ENCODE assay signal across 17 mouse cellular contexts in genomic region chr5:110384491-110384890, GRCm38 (mm10). TPM values are rescaled to one million over a fixed set of nuclear protein-coding genes. Genes with fewer than 3 reads are reported as not detected.
DNase-seq lines count a peak whose midpoint lies in the region; ATAC-seq and TF ChIP-seq lines count a peak whose summit lies in the region.
"Had no signal": no experiment of that assay in that cellular context is flagged by ENCODE, and none has a peak within 500 bp of the region (broad histone marks: within the 10 kb centered on the region; RNA-seq: fewer than 3 reads in every experiment).

No protein-coding gene starts in this region.

- peak overlapping the region; percentile 50; the same call in 1 of the 2 replicates for H3K4me2 ChIP-seq in hindbrain, embryonic 11.5 days (replicated peaks; ENCODE audit: low read depth, low read length)
- 0 out of 2 replicates have a peak overlapping the region, but pooled peaks have one; percentile 71 for H3K4me2 ChIP-seq in embryonic facial prominence, embryonic 13.5 days
- peak overlapping the region; percentile 60; the same call in 1 of the 2 replicates for H3K4me2 ChIP-seq in forebrain, postnatal 0 days (ENCODE audit: low read depth)
- peak overlapping the region; percentile 55 for H3K4me2 ChIP-seq in midbrain, embryonic 15.5 days
- H3K4me2 ChIP-seq: liver, embryonic 15.5 days had no signal

- no peak overlapping the region for H3K27ac ChIP-seq in hindbrain, embryonic 11.5 days (ENCODE audit: low read depth, low read length)
- no peak overlapping the region for H3K27ac ChIP-seq in hindbrain, embryonic 10.5 days
- H3K27ac ChIP-seq in embryonic facial prominence, embryonic 13.5 days, result no peak overlapping the region
- H3K27ac ChIP-seq in forebrain, postnatal 0 days (ENCODE audit: low read depth, low read length), result no peak overlapping the region
- H3K27ac ChIP-seq in midbrain, embryonic 15.5 days, result no peak overlapping the region
- H3K27ac ChIP-seq in heart, adult 2 months, result no peak overlapping the region
- H3K27ac ChIP-seq: heart, embryonic 13.5 days; liver, embryonic 15.5 days had no signal

- H3K36me3 ChIP-seq in hindbrain, embryonic 11.5 days (ENCODE audit: control insufficient read depth, insufficient read depth, low read length), result no peaks in the 10 kb centered on the region
- H3K36me3 ChIP-seq in hindbrain, embryonic 10.5 days, result peaks cover 19% of the 10 kb centered on the region
- H3K36me3 ChIP-seq in embryonic facial prominence, embryonic 13.5 days, result peaks cover 22% of the 10 kb centered on the region
- H3K36me3 ChIP-seq in forebrain, postnatal 0 days (ENCODE audit: insufficient read depth), result peaks cover 6% of the 10 kb centered on the region; the same call in 1 of the 2 replicates
- H3K36me3 ChIP-seq in midbrain, embryonic 15.5 days (replicated peaks), result no peaks in the 10 kb centered on the region; the same call in 1 of the 2 replicates
- H3K36me3 ChIP-seq in heart, adult 2 months (ENCODE audit: control insufficient read depth, insufficient read depth, low read length), result no peaks in the 10 kb centered on the region
- H3K36me3 ChIP-seq: liver, embryonic 15.5 days had no signal

- no peaks in the 10 kb centered on the region for H3K79me2 ChIP-seq in heart, adult 2 months (replicated peaks; ENCODE audit: control insufficient read depth, insufficient read depth, low read length)

- no peak for TF ChIP-seq POLR2A in heart, adult 2 months (IDR thresholded peaks at IDR 0.05; ENCODE audit: insufficient read depth, low read depth, low read length)

- H3K27me3 ChIP-seq in hindbrain, embryonic 11.5 days (ENCODE audit: control insufficient read depth, insufficient read depth, low read length), result peaks cover 5% of the 10 kb centered on the region; the same call in 1 of the 2 replicates
- H3K27me3 ChIP-seq in hindbrain, embryonic 10.5 days (ENCODE audit: insufficient read depth, poor library complexity, severe bottlenecking), result peaks cover 37% of the 10 kb centered on the region
- H3K27me3 ChIP-seq in embryonic facial prominence, embryonic 13.5 days, result no peaks in the 10 kb centered on the region
- no peaks in the 10 kb centered on the region for H3K27me3 ChIP-seq in forebrain, postnatal 0 days (ENCODE audit: insufficient read depth, low read length)
- no peaks in the 10 kb centered on the region; the same call in 1 of the 2 replicates for H3K27me3 ChIP-seq in midbrain, embryonic 15.5 days (replicated peaks)
- H3K27me3 ChIP-seq in heart, adult 2 months (ENCODE audit: control insufficient read depth, insufficient read depth, low read length), result no peaks in the 10 kb centered on the region

- DNase-seq in hindbrain, embryonic 11.5 days (ENCODE audit: low spot score), result no peak
- no peak for DNase-seq in hindbrain, embryonic 10.5 days (ENCODE audit: low spot score)
- DNase-seq in forebrain, postnatal 0 days, result no peak
- no peak for DNase-seq in spleen, postnatal 36 days (ENCODE audit: low spot score in 2 of 2)
- DNase-seq in frontal cortex, postnatal 36 days (ENCODE audit: low spot score in 2 of 2), result no peak
- no peak for DNase-seq in heart, adult 2 months
- DNase-seq: kidney, adult 9 months; thymus, adult 18-20 months had no signal

- 81% methylated on average over 6 of the region's 6 CpGs for WGBS in hindbrain, embryonic 11.5 days
- WGBS in hindbrain, embryonic 10.5 days, result 75% methylated on average over 6 of the region's 6 CpGs
- 77% methylated on average over 6 of the region's 6 CpGs for WGBS in embryonic facial prominence, embryonic 13.5 days
- WGBS in forebrain, postnatal 0 days, result 60% methylated on average over 6 of the region's 6 CpGs
- 65% methylated on average over 6 of the region's 6 CpGs for WGBS in midbrain, embryonic 15.5 days
- 73% methylated on average over 6 of the region's 6 CpGs for WGBS in heart, adult 2 months

- H3K4me1 ChIP-seq in hindbrain, embryonic 11.5 days (replicated peaks; ENCODE audit: control insufficient read depth, insufficient read depth, low read length), result peaks cover 4% of the 10 kb centered on the region; the same call in 1 of the 2 replicates
- peaks cover 39% of the 10 kb centered on the region for H3K4me1 ChIP-seq in hindbrain, embryonic 10.5 days (replicated peaks)
- peaks cover 28% of the 10 kb centered on the region for H3K4me1 ChIP-seq in embryonic facial prominence, embryonic 13.5 days
- H3K4me1 ChIP-seq in forebrain, postnatal 0 days (ENCODE audit: insufficient read depth), result peaks cover 15% of the 10 kb centered on the region
- H3K4me1 ChIP-seq in midbrain, embryonic 15.5 days, result peaks cover 32% of the 10 kb centered on the region
- no peaks in the 10 kb centered on the region; the same call in 1 of the 2 replicates for H3K4me1 ChIP-seq in heart, adult 2 months (ENCODE audit: control insufficient read depth, insufficient read depth, low read length)

- no peak overlapping the region for H3K4me3 ChIP-seq in hindbrain, embryonic 11.5 days (ENCODE audit: low read depth, low read length)
- H3K4me3 ChIP-seq in hindbrain, embryonic 10.5 days, result no peak overlapping the region
- no peak overlapping the region for H3K4me3 ChIP-seq in embryonic facial prominence, embryonic 13.5 days
- H3K4me3 ChIP-seq in forebrain, postnatal 0 days (ENCODE audit: low read depth, low read length), result no peak overlapping the region
- H3K4me3 ChIP-seq in midbrain, embryonic 15.5 days, result 0 out of 2 replicates have a peak overlapping the region, but pooled peaks have one; percentile 80
- no peak overlapping the region for H3K4me3 ChIP-seq in heart, adult 2 months
- H3K4me3 ChIP-seq: heart, embryonic 13.5 days; liver, embryonic 15.5 days had no signal

- H3K9me3 ChIP-seq in hindbrain, embryonic 11.5 days (ENCODE audit: control insufficient read depth, low read length), result no peaks in the 10 kb centered on the region
- 0 out of 2 replicates have a peak, but pooled peaks cover 2% of the 10 kb centered on the region for H3K9me3 ChIP-seq in hindbrain, embryonic 10.5 days
- no peaks in the 10 kb centered on the region for H3K9me3 ChIP-seq in embryonic facial prominence, embryonic 13.5 days
- H3K9me3 ChIP-seq in forebrain, postnatal 0 days (ENCODE audit: low read length), result no peaks in the 10 kb centered on the region
- no peaks in the 10 kb centered on the region for H3K9me3 ChIP-seq in midbrain, embryonic 15.5 days
- H3K9me3 ChIP-seq: G1E; heart, embryonic 13.5 days; liver, embryonic 15.5 days had no signal

- ATAC-seq in hindbrain, embryonic 11.5 days (ENCODE audit: low FRiP score), result no peak
- no peak for ATAC-seq in embryonic facial prominence, embryonic 13.5 days (ENCODE audit: insufficient number of reproducible peaks, insufficient read depth, low FRiP score, low TSS enrichment, low read depth)
- no peak for ATAC-seq in forebrain, postnatal 0 days
- no peak for ATAC-seq in midbrain, embryonic 15.5 days (replicated peaks)

- H3K9ac ChIP-seq in hindbrain, embryonic 11.5 days (ENCODE audit: low read depth, low read length), result no peak overlapping the region
- no peak overlapping the region for H3K9ac ChIP-seq in embryonic facial prominence, embryonic 13.5 days
- no peak overlapping the region for H3K9ac ChIP-seq in forebrain, postnatal 0 days
- H3K9ac ChIP-seq in midbrain, embryonic 15.5 days, result no peak overlapping the region
- no peak overlapping the region for H3K9ac ChIP-seq in heart, adult 2 months (ENCODE audit: low read depth, low read length)
- H3K9ac ChIP-seq: heart, embryonic 13.5 days; liver, embryonic 15.5 days had no signal

- no peak for TF ChIP-seq CTCF in forebrain, postnatal 0 days (IDR thresholded peaks at IDR 0.05; ENCODE audit: low read depth)
- TF ChIP-seq CTCF in heart, adult 2 months (IDR thresholded peaks at IDR 0.05), result no peak

- intact Hi-C loops in heart, adult 2 months (cut with DNase I), result no loop called here

- no peak for TF ChIP-seq EP300 in heart, adult 2 months (IDR thresholded peaks at IDR 0.05; ENCODE audit: insufficient read depth, low read depth, low read length)

RNA-seq across cellular contexts. Expression of gene Lrcol1, which starts 40.0 kb away (rescaled TPM):
- polyA plus RNA-seq in hindbrain, embryonic 11.5 days (2014; fragmentation: Nextera tagmentation; extraction: Ambion mirVana), result not detected in 2 replicates
- not detected in 2 replicates for polyA plus RNA-seq in hindbrain, embryonic 10.5 days (2016; fragmentation: Nextera tagmentation; extraction: Ambion mirVana)
- not detected in 2 replicates for polyA plus RNA-seq in embryonic facial prominence, embryonic 13.5 days (2015; fragmentation: Nextera tagmentation; extraction: Ambion mirVana)
- total RNA-seq in forebrain, postnatal 0 days (2014; rRNA removed), result not detected in 2 replicates
- not detected in 2 replicates for polyA plus RNA-seq in forebrain, postnatal 0 days (2015; fragmentation: Nextera tagmentation; extraction: Ambion mirVana)
- not detected in 2 replicates for polyA plus RNA-seq in midbrain, embryonic 15.5 days (2015; fragmentation: Nextera tagmentation; extraction: Ambion mirVana)
- not detected for total RNA-seq in heart, adult 2 months (2021)
- not detected in 2 replicates for polyA plus RNA-seq in heart, adult 2 months (2012; rRNA removed)
- total RNA-seq: G1E; gastrocnemius, postnatal 4 days; left cerebral cortex, postnatal 25 days; monocyte, adult 5-6 weeks had no signal
- polyA plus RNA-seq: embryonic facial prominence, embryonic 14.5 days; G1E; heart, embryonic 13.5 days; liver, embryonic 15.5 days had no signal

RNA-seq across cellular contexts. Expression of gene P2rx2, which starts 41.5 kb away (rescaled TPM):
- 0.67 and 0.91 TPM in 2 replicates for polyA plus RNA-seq in hindbrain, embryonic 11.5 days (2014; fragmentation: Nextera tagmentation; extraction: Ambion mirVana)
- 0.57 and 0.92 TPM in 2 replicates for polyA plus RNA-seq in hindbrain, embryonic 10.5 days (2016; fragmentation: Nextera tagmentation; extraction: Ambion mirVana)
- polyA plus RNA-seq in embryonic facial prominence, embryonic 13.5 days (2015; fragmentation: Nextera tagmentation; extraction: Ambion mirVana), result 2.6 and 3.1 TPM in 2 replicates
- 7.9 and 10.3 TPM in 2 replicates for total RNA-seq in forebrain, postnatal 0 days (2014; rRNA removed)
- polyA plus RNA-seq in forebrain, postnatal 0 days (2015; fragmentation: Nextera tagmentation; extraction: Ambion mirVana), result 11.8 and 13.3 TPM in 2 replicates
- 7.7 and 8.4 TPM in 2 replicates for polyA plus RNA-seq in midbrain, embryonic 15.5 days (2015; fragmentation: Nextera tagmentation; extraction: Ambion mirVana)
- total RNA-seq in heart, adult 2 months (2021), result not detected
- 0.12 TPM in 1 of 2 replicates, not detected in the other for polyA plus RNA-seq in heart, adult 2 months (2012; rRNA removed)
- total RNA-seq: G1E; gastrocnemius, postnatal 4 days; monocyte, adult 5-6 weeks had no signal
- polyA plus RNA-seq: G1E; liver, embryonic 15.5 days had no signal
